Mouse (Mus musculus) lung, postnatal 0 days (tissue): ENCODE data around the gene Tob1.

ENCODE experiments used
- CTCF ChIP-seq: IDR thresholded peaks from 2 replicates; pipeline ENCODE4 v1.5.1; 2016; ENCODE audit warnings: antibody characterized with exemption, mild to moderate bottlenecking
- EP300 ChIP-seq: IDR thresholded peaks from 2 replicates; pipeline ENCODE4 v1.6.1; 2016; ENCODE audit warnings: antibody characterized with exemption, mild to moderate bottlenecking, control low read depth

- TF ChIP-seq CTCF (no peak), EP300 (no peak)
Measured at GRCm38 (mm10) chr11:94261585-94262370, 50.5 kb downstream of the Tob1 start.
